Mouse (Mus musculus) ES-Bruce4 (cell line): ENCODE data around the gene Ubr1.

Experiments used
- CTCF ChIP-seq: IDR thresholded peaks from one replicate; pipeline ENCODE4 v1.8.1; 2011; ENCODE audit warnings: low read depth, low read length
- EP300 ChIP-seq: IDR thresholded peaks from 2 replicates; pipeline ENCODE4 v1.6.1; 2011; ENCODE audit warnings: low read depth, low read length; ENCODE audit not compliant: insufficient read depth
- POLR2A ChIP-seq: IDR thresholded peaks from one replicate; pipeline ENCODE4 v1.8.1; 2011; ENCODE audit warnings: low read length; ENCODE audit not compliant: insufficient read depth

DNA sequence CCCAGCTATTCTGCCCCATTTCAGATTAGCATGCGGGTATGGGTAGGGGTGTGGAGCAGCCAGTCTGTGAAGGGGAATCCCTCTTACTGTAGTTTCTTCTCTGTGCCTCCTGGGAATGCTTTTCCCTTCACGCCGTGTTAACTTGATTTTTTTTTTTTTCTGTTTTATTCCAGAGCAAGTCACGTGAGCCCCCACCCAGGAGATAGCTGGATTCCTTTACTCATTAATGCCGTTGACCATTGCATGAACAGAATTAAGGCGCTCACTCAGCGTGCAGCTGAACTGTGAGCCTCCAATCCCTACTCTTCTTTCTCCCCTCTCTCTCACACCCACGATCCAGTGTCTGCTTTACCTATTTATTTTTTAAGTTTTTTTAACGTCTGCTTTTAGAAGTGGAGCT, 45.7 kb upstream of the Ubr1 start:
- TF ChIP-seq CTCF (no peak), EP300 (no peak), POLR2A (no peak)
